Mouse (Mus musculus): ENCODE measurements around the gene Minpp1.

DNA sequence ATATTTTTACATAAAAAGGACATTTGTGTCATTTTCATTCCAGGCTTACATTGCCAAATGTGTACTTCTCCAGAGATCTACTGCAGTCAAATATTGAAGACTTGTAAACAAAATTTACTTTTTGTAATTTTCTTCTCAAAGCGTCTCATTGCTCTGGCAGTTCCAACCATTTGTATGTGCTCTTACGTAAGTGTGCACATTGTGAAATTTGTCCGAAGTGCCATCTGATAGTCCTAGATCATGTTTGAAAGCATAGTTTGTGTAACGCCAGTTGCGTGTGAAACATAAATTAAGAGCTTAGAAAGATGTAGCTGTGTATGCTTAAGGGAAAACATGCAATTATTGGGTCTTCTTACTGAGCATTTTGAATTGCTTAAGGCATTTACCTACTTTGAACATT is 20.9 kb downstream of the Minpp1 start:
- TF ChIP-seq POLR2A (IDR thresholded peaks at IDR 0.05; ENCODE audit: borderline replicate concordance, low read depth, low read length), result no peak
- TF ChIP-seq CTCF (IDR thresholded peaks at IDR 0.05; ENCODE audit: low read depth, low read length), result no peak
